Mouse (Mus musculus): ENCODE measurements around the gene Arid5b. TPM values are rescaled to one million over a fixed set of nuclear protein-coding genes. Genes with fewer than 3 reads are reported as not detected.

Arid5b gene
- polyA plus RNA-seq, 1 experiment: 14.3 TPM

DNA sequence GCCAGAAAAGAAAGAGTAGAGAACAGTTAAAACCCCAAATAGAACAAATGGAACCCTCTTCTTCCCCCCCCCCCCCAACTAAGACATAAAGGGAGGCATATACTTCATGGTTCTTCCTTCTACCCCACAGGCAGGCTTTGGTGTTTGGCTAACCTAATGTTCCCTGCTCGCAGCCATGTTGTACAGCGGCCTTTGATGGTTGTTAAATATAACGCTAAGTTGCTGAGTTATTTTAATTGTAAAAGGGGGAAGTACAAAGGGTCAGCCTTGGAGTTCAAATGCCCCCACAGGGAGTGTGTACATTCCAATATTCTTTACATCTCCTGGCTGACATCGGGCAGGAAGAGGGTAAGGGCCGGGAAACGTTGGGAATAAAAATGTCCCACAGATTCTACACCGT, 148.9 kb downstream of the Arid5b start:
- WGBS: 79% methylated on average over 7 of the region's 7 CpGs
- peaks cover 2% of the 10 kb centered on the region; the same call in 1 of the 2 replicates for H3K4me1 ChIP-seq (ENCODE audit: control insufficient read depth, insufficient read depth, low read length)
- H3K4me3 ChIP-seq (replicated peaks; ENCODE audit: control insufficient read depth, low read depth, low read length): no peak overlapping the region
- TF ChIP-seq CTCF (IDR thresholded peaks at IDR 0.05; ENCODE audit: control insufficient read depth, insufficient read depth, low read length): no peak
- TF ChIP-seq POLR2A (IDR thresholded peaks at IDR 0.05; ENCODE audit: borderline replicate concordance, control insufficient read depth, low read depth, low read length): no peak
- H3K27ac ChIP-seq (ENCODE audit: control insufficient read depth, insufficient read depth, low read depth, low read length, poor library complexity): no peak overlapping the region

DNA sequence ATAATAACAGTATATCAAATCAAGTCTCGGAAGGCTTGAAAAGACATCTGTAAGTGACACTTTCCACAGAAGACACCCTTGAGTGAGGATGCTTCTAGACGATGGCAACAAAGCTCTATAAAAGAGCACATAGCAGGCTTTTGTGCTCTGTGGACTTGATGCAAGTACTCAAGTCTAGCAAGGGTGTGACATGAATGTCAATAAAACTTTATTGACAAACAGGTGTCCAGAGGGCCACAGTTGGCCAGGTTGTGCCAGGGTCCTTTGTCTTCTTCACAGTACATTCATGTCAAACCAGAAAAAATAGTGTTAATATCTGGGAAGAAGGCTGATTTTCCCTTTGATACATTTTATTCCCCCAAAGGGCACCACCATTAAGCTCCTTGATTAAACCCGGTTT, 149.5 kb downstream of the Arid5b start:
- Histone ChIP-seq H3K4me1 (ENCODE audit: control insufficient read depth, insufficient read depth, low read length) (peaks cover 2% of the 10 kb centered on the region; the same call in 1 of the 2 replicates), H3K4me3 (replicated peaks; ENCODE audit: control insufficient read depth, low read depth, low read length) (no peak overlapping the region), H3K27ac (ENCODE audit: control insufficient read depth, insufficient read depth, low read depth, low read length, poor library complexity) (no peak overlapping the region)
- TF ChIP-seq POLR2A (IDR thresholded peaks at IDR 0.05; ENCODE audit: borderline replicate concordance, control insufficient read depth, low read depth, low read length) (no peak), CTCF (IDR thresholded peaks at IDR 0.05; ENCODE audit: control insufficient read depth, insufficient read depth, low read length) (no peak)
- WGBS: 91% methylated on average over 3 of the region's 3 CpGs

DNA sequence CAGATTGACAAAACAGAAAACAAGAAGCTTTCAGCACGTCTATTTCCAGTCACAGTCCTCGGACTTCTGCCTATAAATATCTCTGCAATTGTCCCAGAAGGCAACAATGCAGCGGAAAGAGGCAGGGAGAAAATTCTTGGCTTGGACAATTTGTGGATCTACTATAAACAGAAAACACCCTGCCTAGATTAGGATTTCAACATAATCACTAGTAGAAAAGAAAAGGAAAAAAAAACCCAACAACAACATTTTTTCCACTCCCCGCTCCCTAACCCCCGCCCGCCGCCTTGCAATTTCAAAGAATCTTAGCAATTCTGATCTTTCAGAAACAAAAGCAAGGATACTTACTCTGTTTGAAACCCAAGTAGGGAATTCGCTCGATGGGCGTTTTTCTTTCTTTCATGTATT, 150.1 kb downstream of the Arid5b start:
- WGBS: 80% methylated on average over 10 of the region's 10 CpGs
- TF ChIP-seq POLR2A (IDR thresholded peaks at IDR 0.05; ENCODE audit: borderline replicate concordance, control insufficient read depth, low read depth, low read length): no peak
- TF ChIP-seq CTCF (IDR thresholded peaks at IDR 0.05; ENCODE audit: control insufficient read depth, insufficient read depth, low read length): no peak
- Histone ChIP-seq H3K4me3 (replicated peaks; ENCODE audit: control insufficient read depth, low read depth, low read length) (no peak overlapping the region), H3K4me1 (ENCODE audit: control insufficient read depth, insufficient read depth, low read length) (peaks cover 2% of the 10 kb centered on the region; the same call in 1 of the 2 replicates), H3K27ac (ENCODE audit: control insufficient read depth, insufficient read depth, low read depth, low read length, poor library complexity) (no peak overlapping the region)

DNA sequence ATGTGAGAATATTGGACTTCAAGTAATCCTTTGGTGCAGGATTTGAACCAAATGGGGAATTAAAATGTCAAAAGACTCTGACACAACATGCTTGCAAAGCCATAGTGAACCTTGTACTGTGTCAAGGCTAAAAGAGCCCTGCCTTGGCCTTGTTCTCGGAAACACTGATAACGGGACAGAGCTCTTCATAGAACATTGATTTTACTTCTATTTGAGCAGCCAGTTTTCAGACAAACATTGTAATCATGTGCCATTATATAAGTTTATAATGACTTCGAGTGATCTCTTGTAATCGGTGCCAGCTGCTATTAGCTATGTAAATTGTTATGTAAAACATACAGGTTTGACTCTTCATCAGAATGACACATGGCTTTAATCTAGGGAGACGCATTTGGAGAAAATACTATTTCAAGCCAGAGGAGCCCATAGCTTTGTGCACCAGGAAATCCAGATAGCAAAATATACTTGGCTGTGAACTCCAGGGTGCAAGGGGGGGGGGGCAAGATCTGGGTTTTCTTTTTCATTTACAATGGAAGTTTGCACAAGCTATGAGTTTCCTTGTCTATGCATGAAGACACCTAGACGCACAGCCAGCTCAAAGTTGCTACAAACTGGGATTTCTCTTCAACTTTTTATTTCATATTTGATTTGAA, 150.8 kb downstream of the Arid5b start:
- WGBS: 87% methylated on average over 6 of the region's 6 CpGs
- no peak for TF ChIP-seq CTCF (IDR thresholded peaks at IDR 0.05; ENCODE audit: control insufficient read depth, insufficient read depth, low read length)
- TF ChIP-seq POLR2A (IDR thresholded peaks at IDR 0.05; ENCODE audit: borderline replicate concordance, control insufficient read depth, low read depth, low read length): no peak
- H3K27ac ChIP-seq (ENCODE audit: control insufficient read depth, insufficient read depth, low read depth, low read length, poor library complexity): no peak overlapping the region

DNA sequence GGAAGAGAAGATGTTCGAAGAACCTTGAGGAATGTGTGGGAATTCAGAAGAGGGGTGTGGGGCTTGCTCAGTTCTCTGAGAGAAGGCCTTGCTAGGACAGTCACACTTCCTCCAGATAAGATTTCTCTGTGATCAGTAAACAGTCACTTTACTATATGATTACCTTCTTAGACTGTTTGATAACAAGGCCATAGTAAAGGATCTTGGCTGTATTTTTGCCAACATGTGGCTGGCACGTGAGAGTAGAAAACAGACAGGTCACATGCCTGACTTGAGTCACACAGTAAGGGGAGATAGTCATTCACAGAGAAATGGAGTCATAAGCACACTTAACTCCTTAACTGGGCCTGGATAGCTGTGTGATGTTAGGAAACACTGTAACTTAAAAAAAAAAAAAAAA, 151.4 kb downstream of the Arid5b start:
- Histone ChIP-seq H3K27ac (ENCODE audit: control insufficient read depth, insufficient read depth, low read depth, low read length, poor library complexity) (no peak overlapping the region), H3K4me1 (ENCODE audit: control insufficient read depth, insufficient read depth, low read length) (peaks cover 2% of the 10 kb centered on the region; the same call in 1 of the 2 replicates), H3K4me3 (replicated peaks; ENCODE audit: control insufficient read depth, low read depth, low read length) (no peak overlapping the region)
- TF ChIP-seq POLR2A (IDR thresholded peaks at IDR 0.05; ENCODE audit: borderline replicate concordance, control insufficient read depth, low read depth, low read length): no peak
- no peak for TF ChIP-seq CTCF (IDR thresholded peaks at IDR 0.05; ENCODE audit: control insufficient read depth, insufficient read depth, low read length)
- 42% methylated on average over 2 of the region's 2 CpGs for WGBS

More for the DNA sequence above, 150.8 kb downstream of the Arid5b start:
- no peak overlapping the region for H3K4me3 ChIP-seq (replicated peaks; ENCODE audit: control insufficient read depth, low read depth, low read length)
- H3K4me1 ChIP-seq (ENCODE audit: control insufficient read depth, insufficient read depth, low read length): peaks cover 2% of the 10 kb centered on the region; the same call in 1 of the 2 replicates

DNA sequence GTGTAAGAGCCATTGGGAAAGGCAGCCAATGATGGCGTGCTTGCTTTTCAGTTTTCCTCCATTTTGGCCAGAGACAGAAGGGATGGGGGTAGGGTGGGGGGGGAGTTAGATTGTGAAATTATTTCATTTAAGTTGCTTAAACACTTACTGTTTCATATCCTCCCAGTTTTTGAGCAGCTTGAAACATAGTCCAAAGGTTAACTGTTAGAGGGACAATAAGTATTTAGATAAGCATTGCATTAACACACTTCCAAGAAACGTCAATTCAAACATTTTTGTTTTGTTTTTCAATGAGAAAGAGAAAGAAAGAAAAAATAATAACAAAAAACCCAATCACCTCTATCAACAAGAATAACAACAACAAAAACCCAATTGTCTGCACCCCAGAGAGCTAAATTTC, 152.0 kb downstream of the Arid5b start:
- WGBS: 43% methylated on average over 2 of the region's 2 CpGs

DNA sequence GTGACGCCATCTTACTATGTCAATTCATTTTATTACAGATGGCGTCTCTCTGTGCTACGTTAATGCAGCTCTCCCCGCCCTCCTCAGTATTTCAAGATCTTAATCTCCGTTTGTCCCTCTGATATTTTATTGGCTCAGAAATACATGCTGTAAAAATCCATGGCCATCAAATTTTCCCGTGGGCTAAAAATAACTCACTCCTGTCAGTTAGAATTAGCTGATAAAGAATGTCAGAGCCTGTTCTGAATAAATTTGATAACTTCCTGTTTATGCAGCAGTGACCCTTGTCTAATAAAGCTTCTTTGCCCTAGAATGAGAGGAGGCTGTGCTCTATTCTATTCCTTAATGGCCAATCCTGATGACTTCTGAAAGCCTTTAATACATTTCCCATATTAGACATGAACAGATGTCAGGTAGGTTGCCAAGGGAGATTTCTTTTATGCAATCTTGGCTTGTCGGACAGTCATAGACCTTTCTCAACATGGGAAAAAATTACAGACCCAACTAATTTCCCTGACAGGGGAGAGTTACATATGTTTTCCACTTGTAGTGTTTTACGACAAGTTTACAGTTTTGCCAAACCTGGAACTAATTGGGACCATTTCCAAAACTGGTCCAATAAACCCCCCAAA, 152.5 kb downstream of the Arid5b start:
- WGBS: 54% methylated on average over 8 of the region's 8 CpGs
- H3K4me1 ChIP-seq (ENCODE audit: control insufficient read depth, insufficient read depth, low read length): no peaks in the 10 kb centered on the region; the same call in 1 of the 2 replicates
- H3K27ac ChIP-seq (ENCODE audit: control insufficient read depth, insufficient read depth, low read depth, low read length, poor library complexity): no peak overlapping the region
- no peak for TF ChIP-seq POLR2A (IDR thresholded peaks at IDR 0.05; ENCODE audit: borderline replicate concordance, control insufficient read depth, low read depth, low read length)
- no peak for TF ChIP-seq CTCF (IDR thresholded peaks at IDR 0.05; ENCODE audit: control insufficient read depth, insufficient read depth, low read length)
- H3K4me3 ChIP-seq (replicated peaks; ENCODE audit: control insufficient read depth, low read depth, low read length): no peak overlapping the region

More for the DNA sequence above, 152.0 kb downstream of the Arid5b start:
- TF ChIP-seq CTCF (IDR thresholded peaks at IDR 0.05; ENCODE audit: control insufficient read depth, insufficient read depth, low read length) (no peak), POLR2A (IDR thresholded peaks at IDR 0.05; ENCODE audit: borderline replicate concordance, control insufficient read depth, low read depth, low read length) (no peak)
- Histone ChIP-seq H3K4me1 (ENCODE audit: control insufficient read depth, insufficient read depth, low read length) (no peaks in the 10 kb centered on the region; the same call in 1 of the 2 replicates), H3K4me3 (replicated peaks; ENCODE audit: control insufficient read depth, low read depth, low read length) (no peak overlapping the region), H3K27ac (ENCODE audit: control insufficient read depth, insufficient read depth, low read depth, low read length, poor library complexity) (no peak overlapping the region)

DNA sequence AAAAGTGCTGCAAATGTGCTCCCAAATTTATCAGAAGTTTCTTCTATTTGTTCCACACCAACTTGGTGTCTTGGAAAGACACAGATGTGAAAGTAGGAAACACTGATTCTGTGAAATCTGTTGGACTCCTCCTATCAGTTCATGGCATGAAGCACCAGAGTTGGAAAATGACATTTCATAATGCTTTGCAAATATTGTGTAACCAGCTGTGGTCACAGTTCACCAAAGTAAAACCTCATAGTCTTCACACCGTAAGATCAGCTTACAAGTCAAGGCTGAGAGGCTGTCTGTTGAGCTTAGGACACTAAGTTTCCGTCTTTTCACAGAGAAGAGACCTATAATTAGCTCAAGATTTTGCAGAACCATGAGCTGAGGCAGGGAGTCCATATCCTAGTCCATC, 153.6 kb downstream of the Arid5b start:
- Histone ChIP-seq H3K4me3 (replicated peaks; ENCODE audit: control insufficient read depth, low read depth, low read length) (no peak overlapping the region), H3K4me1 (ENCODE audit: control insufficient read depth, insufficient read depth, low read length) (no peaks in the 10 kb centered on the region; the same call in 1 of the 2 replicates), H3K27ac (ENCODE audit: control insufficient read depth, insufficient read depth, low read depth, low read length, poor library complexity) (no peak overlapping the region)
- TF ChIP-seq POLR2A (IDR thresholded peaks at IDR 0.05; ENCODE audit: borderline replicate concordance, control insufficient read depth, low read depth, low read length) (no peak), CTCF (IDR thresholded peaks at IDR 0.05; ENCODE audit: control insufficient read depth, insufficient read depth, low read length) (no peak)
- WGBS: 12% methylated on average over 2 of the region's 2 CpGs
